Mouse (Mus musculus) cerebellum, adult 2 months (tissue): ENCODE measurements around the gene Rad51b.

ENCODE experiments used
- CTCF ChIP-seq: fragments of 200-500 bp; IDR thresholded peaks from 2 replicates; pipeline ENCODE4 v1.5.1; 2011; ENCODE audit warnings: low read depth, mild to moderate bottlenecking, control low read depth, low read length, moderate library complexity, borderline replicate concordance; ENCODE audit not compliant: insufficient read depth
- POLR2A ChIP-seq: fragments of 200-500 bp; IDR thresholded peaks from 2 replicates; pipeline ENCODE4 v1.6.1; 2011; ENCODE audit warnings: low read length, control low read depth, borderline replicate concordance; ENCODE audit not compliant: insufficient read depth

DNA sequence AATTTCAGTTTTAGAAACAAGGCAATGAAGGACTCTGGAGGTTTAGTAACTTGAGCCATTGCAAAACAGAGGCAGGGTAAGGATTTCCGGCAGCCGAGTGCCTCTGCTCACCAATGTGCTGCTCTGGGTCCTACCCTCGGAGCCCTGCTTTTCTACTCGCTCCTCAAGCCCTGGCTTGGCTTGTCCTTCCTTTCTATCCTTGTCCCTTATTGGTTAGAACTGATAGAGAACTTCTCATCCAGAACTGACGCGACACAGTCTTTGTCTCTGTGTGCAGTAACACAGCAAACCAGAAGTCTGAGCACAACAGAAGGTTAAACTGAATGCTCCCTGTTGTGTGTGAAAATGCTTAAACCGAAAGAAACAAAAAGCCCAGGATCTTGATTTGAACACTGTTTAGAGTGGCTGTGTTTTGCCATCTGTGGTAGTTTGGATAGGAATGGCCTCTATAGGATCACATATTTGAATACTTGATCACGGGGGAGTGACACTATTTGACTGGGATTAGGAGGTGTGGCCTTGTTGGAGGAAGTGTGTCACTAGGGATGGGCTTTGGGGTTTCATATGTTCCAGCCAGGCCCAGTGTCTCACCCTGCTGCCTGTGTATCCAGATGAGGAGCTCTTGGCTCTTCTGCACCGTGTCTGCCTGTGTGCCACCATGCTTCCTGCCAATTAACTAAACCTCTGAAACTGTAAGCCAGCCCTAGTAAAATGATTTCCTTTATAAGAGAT, 389.7 kb downstream of the Rad51b start:
- TF ChIP-seq CTCF (no peak), POLR2A (no peak)
